Mouse (Mus musculus): ENCODE data around the gene Limk1. TPM values are rescaled to one million over a fixed set of nuclear protein-coding genes. Genes with fewer than 3 reads are reported as not detected.

Gene Limk1
- polyA plus RNA-seq, 1 experiment, result 46.2 TPM

Other genes starting within 250 kb of the Limk1 start
- 43.3 and 44.4 TPM in 2 replicates for gene Gtf2ird1, start 231.9 kb downstream of the Limk1 start, polyA plus RNA-seq (2012; rRNA removed)
- 72.4 and 72.6 TPM in 2 replicates for gene Clip2, start 136.2 kb downstream of the Limk1 start, polyA plus RNA-seq (2012; rRNA removed)
- gene Syna, start 128.4 kb downstream of the Limk1 start, polyA plus RNA-seq (2012; rRNA removed), result 0.38 and 0.40 TPM in 2 replicates
- gene Rfc2, start 107.2 kb downstream of the Limk1 start, polyA plus RNA-seq (2012; rRNA removed), result 124 and 130 TPM in 2 replicates
- 5.3 and 5.6 TPM in 2 replicates for gene Lat2, start 73.6 kb downstream of the Limk1 start, polyA plus RNA-seq (2012; rRNA removed)
- gene Eif4h, start 49.1 kb downstream of the Limk1 start, polyA plus RNA-seq (2012; rRNA removed), result 343 and 362 TPM in 2 replicates
- 11.8 and 12.2 TPM in 2 replicates for gene Eln, start 58.7 kb upstream of the Limk1 start, polyA plus RNA-seq (2012; rRNA removed)
- gene Tmem270, start 218.1 kb upstream of the Limk1 start, polyA plus RNA-seq (2012; rRNA removed), result not detected in 2 replicates
- not detected in 2 replicates for gene Cldn13, start 226.9 kb upstream of the Limk1 start, polyA plus RNA-seq (2012; rRNA removed)
- gene Mettl27, start 243.8 kb upstream of the Limk1 start, polyA plus RNA-seq (2012; rRNA removed), result 14.0 and 14.9 TPM in 2 replicates

Measured in frontal cortex, adult 2 months (tissue).